Mouse (Mus musculus): ENCODE measurements at regions not wholly inside any gene's neighbourhood (a gene's known extent, or its start where the extent isn't known, plus 50 kb on each side); places are given as distances from the start of the nearest gene placed in this dataset.
A peak's percentile ranks its signal among the peaks of the same experiment; 100 is the strongest.

DNA sequence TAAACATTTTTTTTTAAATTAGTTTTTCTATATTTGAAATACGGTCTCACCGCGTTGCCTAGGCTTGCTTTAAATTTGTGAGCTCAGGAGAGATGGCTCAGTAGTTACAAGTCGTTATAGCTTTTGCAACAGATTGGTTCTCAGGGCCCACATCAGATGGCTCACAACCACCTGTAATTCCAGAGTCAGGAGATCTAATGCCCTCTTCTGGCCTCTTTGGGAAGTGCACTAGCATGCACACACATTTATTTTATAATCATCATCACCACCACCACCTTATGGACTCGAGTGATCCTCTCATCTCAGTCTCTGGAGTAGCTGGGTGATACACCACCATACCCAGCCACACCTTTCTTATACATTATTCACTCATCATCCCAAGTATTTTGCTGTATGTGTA, 116.9 kb upstream of the Egln3 start:
- DNase-seq (ENCODE audit: low spot score in 2 of 2): no peak

DNA sequence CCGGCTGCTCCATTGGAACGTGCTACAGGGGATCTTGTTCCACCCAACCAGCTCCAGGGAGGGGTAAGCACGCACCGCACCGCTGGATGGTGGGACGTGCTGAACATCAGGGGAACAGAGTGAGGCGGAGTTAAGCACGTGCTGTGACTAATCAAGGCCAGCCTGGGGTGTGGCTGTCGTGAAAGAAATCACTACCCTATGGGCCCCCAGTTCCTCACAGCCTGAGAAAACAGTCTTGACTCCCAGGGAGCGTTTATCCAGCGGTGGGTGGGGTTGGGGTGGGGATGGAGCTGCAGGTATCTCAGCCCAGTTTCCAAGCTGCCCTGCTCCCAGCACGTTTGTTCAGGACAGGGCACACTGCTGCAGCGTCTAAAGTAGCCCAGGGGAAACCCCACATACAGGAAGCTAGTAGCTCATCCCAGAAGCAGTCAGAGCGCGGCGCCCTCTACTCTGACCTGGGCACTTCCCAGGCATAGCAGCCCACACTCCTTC, 113.4 kb upstream of the Egln3 start:
- DNase-seq (ENCODE audit: low spot score in 2 of 2): no peak

DNA sequence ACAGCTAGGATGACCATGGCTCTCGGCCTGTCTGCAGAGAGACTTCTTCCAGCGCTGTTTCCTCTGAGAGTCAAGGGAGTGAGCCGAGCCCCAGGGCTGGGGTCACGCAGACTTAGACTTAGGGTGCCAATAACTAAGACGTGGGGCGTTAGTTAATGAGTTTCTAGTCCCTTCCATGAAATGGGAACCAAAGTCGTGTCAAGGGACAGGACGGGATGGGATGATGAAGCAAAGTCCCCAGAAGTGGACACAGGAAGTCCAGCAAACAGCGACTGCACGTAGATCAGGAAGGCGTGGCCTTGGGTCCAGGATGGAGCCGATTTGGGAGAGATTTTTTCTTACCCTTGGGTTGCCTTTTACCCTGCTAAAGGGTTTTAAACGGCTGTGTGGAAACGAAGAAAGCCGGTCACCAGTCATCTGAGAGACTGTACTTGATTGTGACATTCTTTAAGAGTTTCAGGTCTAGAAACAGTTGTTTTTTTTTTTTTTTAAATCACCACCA, 112.5 kb upstream of the Egln3 start:
- no peak for DNase-seq (ENCODE audit: low spot score in 2 of 2)

DNA sequence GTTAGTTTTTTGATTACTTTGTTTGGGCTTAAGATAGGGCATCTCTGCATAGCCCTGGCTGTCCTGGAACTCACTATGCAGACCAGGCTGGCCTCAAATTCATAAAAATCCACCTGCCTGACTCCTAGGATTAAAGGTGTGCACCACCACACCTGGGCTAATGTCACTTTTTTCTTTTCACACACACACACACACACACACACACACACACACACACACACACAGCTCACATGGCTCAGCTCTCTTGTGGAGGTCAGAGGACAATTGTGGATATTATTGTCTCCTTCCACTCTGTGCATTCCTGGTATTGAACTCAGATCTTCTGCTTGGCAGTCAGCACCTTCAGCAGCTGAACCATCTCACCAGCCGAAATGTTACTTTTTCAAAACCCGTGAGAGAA, 110.5 kb upstream of the Egln3 start:
- DNase-seq (ENCODE audit: low spot score in 2 of 2): no peak

DNA sequence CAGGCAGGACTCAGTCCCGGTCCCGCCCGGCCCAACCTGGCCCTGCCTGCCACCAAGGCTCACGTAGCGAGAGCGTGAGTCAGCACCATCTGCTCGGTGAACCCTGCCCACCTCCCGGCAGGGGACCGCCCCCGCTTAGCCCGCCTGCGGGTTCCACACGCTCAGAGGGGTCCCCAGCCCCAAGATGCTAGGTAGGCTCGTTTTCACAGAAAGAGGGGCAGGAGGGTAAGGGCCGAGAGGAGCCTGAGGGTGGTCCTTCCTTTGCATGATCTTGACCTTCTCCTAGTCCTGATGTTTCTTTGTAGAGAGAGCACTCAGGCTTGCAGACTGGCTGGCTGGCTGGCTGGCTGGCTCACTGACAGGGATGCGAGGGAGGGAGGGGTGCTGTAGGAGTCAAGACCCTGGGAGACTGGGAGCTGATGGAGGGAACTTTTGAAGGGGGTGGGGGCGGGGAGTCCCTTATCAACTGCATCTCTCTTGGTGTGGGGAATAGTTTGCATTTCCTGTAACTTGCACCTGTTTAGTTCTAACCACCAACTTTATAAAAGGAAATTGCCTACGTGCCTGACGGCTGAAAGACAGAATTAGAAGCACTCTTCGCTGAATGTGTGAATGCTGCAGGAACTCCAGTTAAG, 109.7 kb upstream of the Egln3 start:
- DNase-seq (ENCODE audit: low spot score in 2 of 2): peak in 1 of 2 experiments; percentile 37

DNA sequence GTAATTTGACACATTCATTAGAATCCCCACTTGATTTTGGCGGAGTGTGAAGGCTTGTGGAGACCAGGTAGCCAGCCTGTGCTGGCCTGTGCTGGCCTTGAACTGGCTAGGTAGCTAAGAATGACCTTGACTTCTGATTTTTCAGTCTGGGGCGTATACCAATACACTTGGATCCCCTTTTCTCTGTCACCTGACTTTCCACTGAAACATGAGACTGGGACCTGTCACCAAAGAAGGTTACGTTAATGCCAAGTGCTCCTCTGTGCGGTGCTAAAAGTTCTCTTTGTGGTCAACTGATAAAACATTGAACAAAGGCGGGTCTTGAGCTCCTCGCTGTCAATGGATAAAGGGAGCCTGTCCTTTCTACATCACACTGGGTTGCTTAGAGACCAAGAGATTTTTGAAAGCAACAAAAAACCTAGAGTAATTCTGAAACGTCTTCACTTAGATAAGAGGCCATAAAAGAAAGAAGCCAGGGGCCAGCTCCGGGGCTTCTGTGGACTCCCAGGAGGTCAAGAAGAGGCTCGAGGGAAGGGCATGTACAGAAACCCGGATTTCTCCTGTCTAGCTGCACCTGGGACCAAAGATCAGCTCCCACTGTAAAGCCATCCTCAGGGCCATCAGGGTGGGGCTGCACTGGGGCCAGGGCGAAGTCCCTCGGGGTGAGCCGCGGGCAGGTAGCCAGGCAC, 109.0 kb upstream of the Egln3 start:
- no peak for DNase-seq (ENCODE audit: low spot score in 2 of 2)

DNA sequence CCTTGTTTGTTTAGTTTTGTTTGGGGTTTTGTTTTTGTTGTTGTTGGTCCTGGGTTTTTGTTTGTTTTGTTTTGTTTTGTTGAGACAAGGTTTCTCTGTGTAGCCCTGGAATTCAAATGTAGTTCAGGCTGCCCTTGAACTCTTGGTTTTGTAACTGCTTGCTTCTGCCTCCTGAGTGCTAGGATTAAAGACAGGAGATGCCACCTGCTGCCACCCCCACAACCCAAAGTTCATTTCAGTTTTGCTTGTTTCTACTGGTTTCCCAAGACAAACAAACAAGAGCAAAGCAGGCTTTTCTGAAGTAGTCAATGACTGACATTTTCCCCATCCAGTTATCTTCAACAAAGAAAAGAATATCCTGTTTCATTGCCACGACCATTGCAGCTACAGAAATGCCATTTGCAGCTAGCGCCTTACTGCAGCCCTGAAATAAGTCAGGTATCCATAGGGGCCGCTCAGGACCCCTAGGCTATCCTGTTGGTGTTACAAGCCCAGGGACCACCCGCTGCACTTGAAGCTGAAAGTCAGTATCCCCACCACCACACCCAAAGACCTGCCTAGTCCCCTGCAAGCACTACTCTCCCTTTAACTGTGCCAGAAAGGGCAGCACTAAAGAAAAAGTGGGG, 108.3 kb upstream of the Egln3 start:
- no peak for DNase-seq (ENCODE audit: low spot score in 2 of 2)

DNA sequence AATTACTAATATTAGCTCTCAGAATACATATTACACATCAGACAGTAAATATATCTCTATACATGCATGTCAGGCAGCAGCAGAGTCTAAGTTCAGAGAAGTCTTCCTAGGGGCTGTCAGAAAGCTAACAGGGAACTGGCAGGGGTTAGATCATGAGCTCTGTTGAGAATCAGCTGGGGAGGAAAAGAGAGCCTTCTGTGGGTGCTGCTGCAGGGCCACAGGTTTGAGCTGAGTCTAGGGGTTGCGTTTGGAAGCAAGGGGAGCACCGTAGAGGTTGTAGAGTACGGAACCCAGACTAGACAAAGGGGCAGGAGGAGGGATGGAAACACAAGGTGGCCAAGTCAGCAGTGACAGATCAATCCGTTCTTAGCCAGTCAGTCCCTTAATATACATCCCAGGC, 106.2 kb upstream of the Egln3 start:
- DNase-seq (ENCODE audit: low spot score in 2 of 2): no peak

DNA sequence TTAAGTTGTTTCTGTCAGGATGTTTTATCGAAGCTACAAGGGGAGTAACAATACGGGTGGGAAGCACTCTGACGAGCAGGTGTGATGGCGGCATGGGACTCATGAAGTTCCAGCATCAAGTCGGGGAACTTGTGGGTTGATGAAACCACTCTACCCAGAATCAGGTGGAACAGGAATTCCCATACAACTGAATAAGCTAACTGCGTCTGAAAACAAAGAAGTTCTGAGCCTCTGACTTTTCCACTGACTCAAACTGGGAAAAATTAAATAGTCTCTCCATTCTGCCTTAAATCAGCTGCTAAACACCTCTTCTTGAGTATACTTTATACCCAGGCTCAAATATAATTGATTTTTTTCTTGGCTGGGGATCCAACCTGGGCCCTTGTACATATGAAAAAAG, 105.6 kb upstream of the Egln3 start:
- no peak for DNase-seq (ENCODE audit: low spot score in 2 of 2)

DNA sequence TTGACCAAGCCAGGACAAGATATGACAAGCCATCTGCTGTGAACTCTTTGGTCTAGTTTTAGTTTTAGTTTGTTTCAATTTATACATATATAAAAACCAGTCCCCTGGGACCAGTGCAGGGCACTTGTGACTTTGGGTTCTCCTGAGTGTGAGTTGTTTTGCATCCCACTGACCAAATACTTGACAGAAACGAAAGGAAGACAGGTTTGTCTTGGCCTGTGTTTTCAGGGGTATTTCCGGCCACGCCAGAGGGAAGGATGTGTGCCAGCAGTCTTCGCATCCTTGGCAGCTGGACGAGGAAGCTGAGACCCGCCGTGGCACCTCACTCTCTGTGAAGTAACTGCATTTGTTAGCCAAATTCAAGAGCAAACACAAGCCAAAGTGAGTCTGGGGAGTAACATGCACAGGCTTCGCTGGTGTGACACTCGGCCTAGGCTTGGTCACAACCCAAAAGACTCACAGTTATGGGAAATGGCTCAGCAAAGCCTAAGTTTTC, 101.5 kb upstream of the Egln3 start:
- DNase-seq (ENCODE audit: low spot score in 2 of 2): no peak

DNA sequence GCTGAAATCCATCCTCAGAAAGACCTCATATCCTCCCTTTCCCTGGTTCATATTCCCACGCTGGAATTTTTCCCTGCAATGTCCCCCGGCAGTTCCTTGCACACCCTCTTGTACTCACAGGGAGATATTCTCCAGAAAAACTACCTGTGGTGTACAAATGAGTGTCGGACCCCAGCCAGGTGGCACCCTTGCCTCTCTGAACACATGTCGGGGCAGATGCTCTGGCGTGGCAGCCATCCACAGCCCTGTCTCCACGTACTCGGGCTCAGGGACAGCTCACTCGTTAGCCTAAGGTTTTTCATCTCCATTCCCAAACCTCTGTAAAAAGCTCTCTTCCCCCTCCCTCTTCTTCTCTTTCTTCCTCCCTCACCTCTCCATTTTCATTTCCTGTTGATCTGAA, 100.1 kb upstream of the Egln3 start:
- DNase-seq (ENCODE audit: low spot score in 2 of 2): no peak

DNA sequence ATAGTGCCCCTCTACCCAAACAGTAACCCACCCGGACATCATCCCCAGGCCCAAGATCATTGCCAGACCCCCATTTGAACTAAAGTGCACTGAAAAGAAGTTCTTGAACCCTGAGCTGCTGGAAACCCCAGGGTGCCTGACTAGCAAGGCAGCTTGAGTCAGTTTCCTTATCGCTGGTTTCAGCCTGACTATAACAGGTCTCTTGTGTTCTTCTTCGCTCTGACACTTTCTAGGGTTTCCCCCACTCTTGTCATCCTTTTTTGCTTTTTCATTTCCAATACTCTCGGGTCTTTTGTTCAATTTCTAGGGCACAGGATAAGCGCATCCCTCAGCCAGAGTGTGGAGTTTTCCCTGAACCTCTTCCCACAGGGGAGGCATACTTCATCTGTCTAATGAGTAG, 95.8 kb upstream of the Egln3 start:
- no peak for DNase-seq (ENCODE audit: low spot score in 2 of 2)

DNA sequence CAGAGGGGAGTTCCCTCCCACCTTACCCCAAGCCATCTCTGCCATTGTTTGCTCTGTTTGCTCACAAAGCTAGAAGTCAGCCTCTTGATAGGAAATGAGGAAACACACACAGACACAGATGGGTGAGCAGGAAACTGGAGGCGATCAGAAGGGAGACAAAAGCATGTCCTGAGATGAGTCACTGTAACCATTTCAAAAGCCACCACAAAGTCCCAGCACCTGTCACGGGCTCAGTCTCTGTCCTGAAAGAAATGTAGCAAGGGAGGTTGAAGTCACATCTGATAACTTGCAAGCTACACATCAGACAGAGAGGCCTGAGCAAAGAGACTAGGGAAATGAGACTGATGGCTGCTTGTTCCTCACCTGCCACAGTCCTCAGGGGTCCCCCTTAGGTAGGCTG, 89.6 kb upstream of the Egln3 start:
- DNase-seq (ENCODE audit: low spot score in 2 of 2): peak in 1 of 2 experiments; percentile 26

DNA sequence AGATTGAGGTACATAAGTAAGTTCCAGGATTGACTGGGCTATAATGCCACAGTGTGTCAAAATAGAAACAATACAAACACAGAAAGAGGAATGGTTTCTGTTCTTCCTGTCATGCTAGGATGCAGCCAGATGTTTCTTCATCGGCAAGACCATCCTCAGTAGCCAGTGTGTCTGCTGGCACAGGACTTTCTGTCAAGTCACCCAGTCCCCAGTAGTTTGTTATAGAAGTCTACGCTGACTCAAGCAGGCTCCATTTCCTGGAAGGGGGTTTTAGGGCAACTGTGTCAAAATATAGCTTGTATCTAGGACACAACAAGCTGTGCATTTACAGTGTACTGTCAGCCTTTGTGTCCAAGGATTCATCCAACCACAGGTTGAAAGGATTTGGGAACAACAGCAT, 86.7 kb upstream of the Egln3 start:
- no peak for DNase-seq (ENCODE audit: low spot score in 2 of 2)

DNA sequence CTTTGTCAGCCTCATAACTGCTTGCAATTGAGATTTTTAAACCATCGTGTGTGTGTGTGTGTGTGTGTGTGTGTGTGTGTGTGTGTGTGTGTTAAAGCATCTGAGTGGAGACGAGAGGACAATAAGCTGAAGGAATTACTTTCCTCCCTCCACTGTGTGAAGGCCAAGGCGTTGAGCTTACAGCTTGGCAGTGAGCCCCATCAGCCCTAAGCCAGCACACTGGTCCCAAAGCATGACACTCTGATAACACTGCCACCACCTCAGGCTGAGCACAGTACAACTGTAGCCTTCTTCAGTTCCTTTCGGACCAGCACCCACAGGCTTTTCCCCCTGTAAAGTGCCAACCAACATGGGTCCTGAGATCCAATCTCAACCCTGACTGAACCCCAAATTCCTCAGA, 85.1 kb upstream of the Egln3 start:
- DNase-seq (ENCODE audit: low spot score in 2 of 2): no peak

DNA sequence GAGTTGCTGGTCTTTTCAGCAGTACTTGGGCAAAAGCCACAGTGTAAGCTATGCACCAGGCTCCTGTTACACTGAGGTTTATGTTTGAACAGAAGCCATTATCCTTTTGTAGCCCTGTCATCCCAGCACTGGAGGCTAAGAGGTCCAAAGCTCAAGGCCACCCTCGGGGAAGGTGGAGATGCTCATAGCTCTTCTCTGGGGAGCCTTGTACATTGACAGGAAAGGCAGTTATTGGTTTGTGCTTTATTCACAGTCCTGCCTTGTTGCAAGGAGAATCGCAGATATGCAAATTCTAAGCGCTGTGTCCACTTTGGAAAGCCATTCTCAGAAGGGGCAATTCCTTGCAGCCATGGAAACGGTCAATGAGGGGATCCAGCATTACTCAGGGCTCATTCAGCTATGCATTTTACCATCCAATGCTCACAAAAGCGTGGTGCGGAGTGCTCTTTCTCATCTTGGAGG, 84.4 kb upstream of the Egln3 start:
- no peak for DNase-seq (ENCODE audit: low spot score in 2 of 2)

DNA sequence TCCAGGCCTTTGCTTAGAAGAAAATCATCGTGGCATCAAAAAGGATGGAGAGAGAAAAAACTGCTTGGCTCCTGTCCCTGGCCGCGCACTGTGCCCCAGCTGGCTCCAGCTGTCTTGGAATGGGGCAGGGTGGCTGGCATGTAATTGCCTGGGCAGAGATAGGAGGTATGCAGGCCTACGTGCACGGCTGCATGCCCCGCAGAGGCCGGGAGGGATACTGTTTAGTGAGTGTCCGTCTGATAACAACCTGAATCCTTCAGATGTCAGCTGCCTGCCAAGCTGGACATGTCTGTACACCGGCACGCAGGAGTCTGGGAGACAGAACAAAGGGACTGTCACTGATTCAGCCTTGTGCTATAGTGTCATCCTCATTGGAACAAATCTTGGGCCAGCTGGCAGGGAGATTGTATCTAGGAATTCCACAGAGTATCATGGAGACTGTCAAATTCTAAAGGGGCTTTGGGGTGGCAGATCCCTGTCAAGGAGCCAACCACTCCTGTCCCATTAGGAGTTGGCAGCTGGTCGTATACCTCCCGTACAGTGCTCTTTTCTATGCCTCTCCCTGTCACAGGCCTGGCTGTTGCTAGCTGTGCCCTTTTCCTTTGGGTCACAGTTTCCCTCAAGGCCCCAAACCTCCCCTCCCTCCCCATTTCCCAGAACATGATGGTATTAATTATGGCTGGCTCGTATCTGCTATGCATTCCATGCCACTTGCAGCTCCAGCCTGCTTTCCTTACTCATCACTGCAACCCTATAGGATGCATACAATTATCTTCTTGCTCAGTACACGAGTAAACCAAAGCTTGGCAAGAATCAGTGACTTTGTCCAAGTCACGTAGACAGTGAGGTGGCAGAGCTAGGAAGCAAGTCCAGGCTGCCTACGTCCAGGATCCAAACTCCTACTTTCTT, 83.5 kb upstream of the Egln3 start:
- DNase-seq (ENCODE audit: low spot score in 2 of 2): no peak

DNA sequence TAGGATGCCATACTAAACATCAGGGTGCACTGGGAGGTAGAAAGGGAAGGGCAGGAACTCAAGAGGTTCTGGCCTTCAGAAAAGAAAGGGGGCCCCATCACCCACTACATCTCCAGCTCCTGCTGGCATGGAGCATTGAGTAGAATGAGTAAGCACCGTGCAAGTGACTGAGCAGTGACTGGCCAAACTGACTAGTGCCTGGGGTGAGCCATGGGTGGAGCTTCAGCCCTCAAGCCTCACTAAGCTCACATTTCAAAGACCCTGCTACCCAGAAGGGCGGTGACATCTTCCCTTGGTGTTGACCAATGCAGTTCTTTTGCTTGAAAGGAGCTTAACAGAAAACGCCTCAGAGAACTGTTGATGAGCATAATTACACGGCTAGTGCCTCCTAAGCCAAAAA, 80.0 kb upstream of the Egln3 start:
- no peak for DNase-seq (ENCODE audit: low spot score in 2 of 2)

DNA sequence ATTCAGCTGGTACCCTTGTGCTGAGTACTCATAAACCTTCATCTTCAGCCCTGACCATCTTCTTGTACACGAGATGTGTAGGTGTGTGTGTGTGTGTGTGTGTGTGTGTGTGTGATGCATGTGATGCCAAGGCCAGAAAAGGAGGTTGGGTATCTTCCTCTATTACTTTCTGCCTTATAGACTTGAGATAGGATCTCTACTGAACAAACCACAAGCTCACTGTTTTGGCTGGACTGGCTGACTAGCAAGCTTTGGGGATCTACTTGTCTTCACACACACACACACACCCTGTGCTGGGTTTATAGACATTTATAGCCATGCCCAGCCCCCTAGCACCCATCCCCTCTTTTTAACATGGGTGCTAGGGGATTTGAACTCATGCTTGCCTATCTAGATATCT, 79.4 kb upstream of the Egln3 start:
- no peak for DNase-seq (ENCODE audit: low spot score in 2 of 2)

DNA sequence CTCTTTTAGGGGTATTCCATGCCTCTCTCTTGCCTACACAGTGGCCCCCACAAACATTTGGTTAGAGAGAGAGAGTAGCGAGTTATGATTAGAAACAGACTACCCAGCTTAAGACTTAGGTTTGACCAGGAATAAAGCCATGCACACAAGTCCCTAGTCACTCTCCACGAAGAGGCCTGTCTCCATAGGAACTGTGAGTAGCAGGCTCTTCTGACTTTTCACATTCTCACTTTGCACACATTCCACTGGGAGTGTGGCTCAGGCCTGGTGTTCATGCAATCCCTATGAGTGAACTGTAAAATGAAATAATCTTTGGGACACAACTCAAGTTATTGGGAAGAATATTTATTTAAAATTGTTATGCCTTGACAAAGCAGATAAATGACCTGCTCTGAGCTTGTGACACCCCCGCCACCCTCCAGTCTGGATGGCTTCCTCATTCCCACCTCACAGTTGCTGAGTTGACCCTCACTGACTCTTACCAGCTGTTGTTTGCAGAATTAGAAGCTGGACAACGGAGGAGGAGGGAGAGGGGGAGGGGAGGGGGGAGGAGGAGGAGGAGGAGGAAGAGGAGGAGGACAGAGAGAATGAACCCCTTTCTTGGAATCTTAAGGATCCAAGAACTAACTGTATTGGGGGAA, 78.7 kb upstream of the Egln3 start:
- no peak for DNase-seq (ENCODE audit: low spot score in 2 of 2)

DNA sequence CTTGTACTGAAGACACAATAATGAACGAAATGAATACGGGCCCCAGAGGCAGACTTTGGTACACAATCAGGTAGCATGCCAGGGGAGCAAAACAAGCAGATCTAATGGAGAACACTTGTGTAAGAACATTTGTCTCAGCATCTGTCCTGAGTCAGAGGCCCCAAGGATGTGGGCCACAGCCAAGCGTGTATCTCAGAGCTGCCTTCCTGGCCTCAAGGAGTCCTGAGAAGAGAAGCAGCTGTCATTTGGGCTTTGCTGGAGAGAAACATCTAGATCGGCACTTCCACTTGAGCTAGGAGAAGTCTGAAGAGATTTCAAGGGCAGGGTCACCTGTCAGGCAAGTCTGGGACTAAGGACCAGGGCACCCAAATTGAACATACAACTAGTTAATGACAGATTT, 76.8 kb upstream of the Egln3 start:
- no peak for DNase-seq (ENCODE audit: low spot score in 2 of 2)
